Mouse (Mus musculus): ENCODE data around the gene Cst7.

Cst7 gene

GRCm38 (mm10) chr2:150624926-150625325 lies 54.7 kb downstream of the Cst7 start:
- DNase-seq (ENCODE audit: low read depth in 2 of 2, low spot score in 2 of 2) = no peak

- no peak for DNase-seq (ENCODE audit: low read depth in 2 of 2, low spot score in 2 of 2)
Observed at GRCm38 (mm10) chr2:150627140-150627539, 56.9 kb downstream of the Cst7 start.
